Mouse (Mus musculus) midbrain, postnatal 0 days (tissue): Measurements from ENCODE around the gene Lrba. TPM values are rescaled to one million over a fixed set of nuclear protein-coding genes. Genes with fewer than 3 reads are reported as not detected.
A peak's percentile ranks its signal among the peaks of the same experiment; 100 is the strongest.

Source experiments
- ATAC-seq: fragments of 200-750 bp; cut with Nextera tagmentation; 2 replicates; pipeline ENCODE4 v1.8.0; 2017; ENCODE audit warnings: moderate number of reproducible peaks, mild to moderate bottlenecking, moderate TSS enrichment, moderate library complexity; ENCODE audit not compliant: low FRiP score
- DNase-seq: peaks from one replicate; pipeline ENCODE4 v3.0.0-alpha.2; 2015; ENCODE audit warnings: low spot score
- H3K27ac ChIP-seq: fragments of 300-500 bp; sonication (generic); 2 replicates; pipeline ENCODE4 v1.5.1; 2014; ENCODE audit warnings: low read depth, mild to moderate bottlenecking, low read length, mixed read lengths
- H3K27me3 ChIP-seq: fragments of 300-500 bp; sonication (generic); 2 replicates; pipeline ENCODE4 v1.6.1; 2014; ENCODE audit warnings: low read length, control low read depth, mixed read lengths; ENCODE audit not compliant: insufficient read depth
- H3K36me3 ChIP-seq: fragments of 300-500 bp; sonication (generic); 2 replicates; pipeline ENCODE4 v1.6.1; 2014; ENCODE audit warnings: low read length, control low read depth, mixed read lengths; ENCODE audit not compliant: insufficient read depth
- H3K4me1 ChIP-seq: fragments of 300-500 bp; sonication (generic); 2 replicates; pipeline ENCODE4 v1.6.1; 2014; ENCODE audit warnings: mild to moderate bottlenecking, control low read depth, antibody characterized with exemption, low read length, mixed read lengths; ENCODE audit not compliant: insufficient read depth
- H3K4me2 ChIP-seq: fragments of 300-500 bp; sonication (generic); 2 replicates; pipeline ENCODE4 v1.6.1; 2014; ENCODE audit warnings: low read depth, mild to moderate bottlenecking, low read length, mixed read lengths; ENCODE audit not compliant: poor library complexity, severe bottlenecking
- H3K4me3 ChIP-seq: fragments of 300-500 bp; sonication (generic); 2 replicates; pipeline ENCODE4 v1.5.1; 2014; ENCODE audit warnings: low read depth, mild to moderate bottlenecking, low read length, moderate library complexity
- H3K9ac ChIP-seq: fragments of 300-500 bp; sonication (generic); replicated peaks from 2 replicates; pipeline ENCODE4 v1.6.1; 2014; ENCODE audit warnings: mild to moderate bottlenecking, low read length, moderate library complexity, mixed read lengths; ENCODE audit not compliant: poor library complexity, severe bottlenecking
- H3K9me3 ChIP-seq: fragments of 300-500 bp; sonication (generic); 2 replicates; pipeline ENCODE4 v1.6.1; 2016; ENCODE audit warnings: low read length, control low read depth
- CTCF ChIP-seq: IDR thresholded peaks from 2 replicates; pipeline ENCODE4 v1.5.1; 2016; ENCODE audit warnings: antibody characterized with exemption, mild to moderate bottlenecking
- WGBS: fragments of 180-500 bp; shearing (Covaris S2); extraction: QIAGEN DNeasy Blood & Tissue Kit; methylation state at CpG from one replicate; pipeline ENCODE4 v1.1.7; 2014; 5-methylcytosine and 5-hydroxymethylcytosine counted together
- polyA plus RNA-seq: library from polyadenylated mRNA; unstranded; fragments of >200 nt; fragmentation: Nextera tagmentation; extraction: Ambion mirVana; gene quantifications from 2 replicates; pipeline ENCODE4 v1.2.1, GENCODE M21; 2015
- total RNA-seq: library from RNA; depleted of rRNA; stranded (reverse); fragments of >200 nt; gene quantifications from 2 replicates; pipeline ENCODE4 v1.2.3, GENCODE M21; 2014; rRNA removed

Lrba gene
- total and polyA plus RNA-seq, 2 experiments from 2014 or later: 3.1 to 24.3 TPM

DNA sequence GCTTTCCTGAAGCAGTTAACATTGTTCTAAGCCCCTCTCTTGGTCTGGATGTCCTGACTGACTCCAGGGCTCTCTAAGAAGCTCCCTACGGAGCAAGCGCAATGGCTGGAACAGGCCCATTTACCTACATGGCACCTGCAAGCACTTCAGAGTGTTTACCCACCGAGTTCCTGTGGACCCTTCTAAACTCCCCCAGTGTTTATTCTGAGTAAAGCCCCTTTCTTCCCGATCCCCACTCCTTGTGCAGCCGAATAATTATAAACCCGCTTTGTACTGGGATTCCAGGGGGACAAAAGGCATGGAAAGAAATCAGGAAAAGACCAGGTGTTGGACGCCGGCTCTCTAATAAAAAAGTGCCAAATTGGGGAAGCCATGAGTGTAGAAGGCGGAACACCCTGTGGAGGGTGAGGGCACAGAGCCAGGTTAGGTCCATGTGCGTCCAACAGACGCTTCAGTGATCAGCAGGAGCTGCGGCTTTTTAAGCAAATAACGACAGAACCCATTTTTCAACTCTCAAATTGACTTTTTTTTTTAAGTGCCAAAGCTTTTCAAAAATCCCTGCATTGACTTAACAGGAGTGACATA lies 593.6 kb downstream of the Lrba start:
- WGBS: 38% methylated on average over 13 of the region's 13 CpGs
- H3K36me3 ChIP-seq: peaks cover 14% of the 10 kb centered on the region
- H3K4me2 ChIP-seq: no peak overlapping the region
- no peaks in the 10 kb centered on the region for H3K27me3 ChIP-seq
- H3K4me1 ChIP-seq: no peaks in the 10 kb centered on the region
- peak; percentile 56 for DNase-seq
- no peak for TF ChIP-seq CTCF
- no peaks in the 10 kb centered on the region for H3K9me3 ChIP-seq
- H3K4me3 ChIP-seq: no peak overlapping the region
- H3K27ac ChIP-seq: peak overlapping the region; percentile 32; the same call in 1 of the 2 replicates
- H3K9ac ChIP-seq: no peak overlapping the region
- ATAC-seq: no peak

DNA sequence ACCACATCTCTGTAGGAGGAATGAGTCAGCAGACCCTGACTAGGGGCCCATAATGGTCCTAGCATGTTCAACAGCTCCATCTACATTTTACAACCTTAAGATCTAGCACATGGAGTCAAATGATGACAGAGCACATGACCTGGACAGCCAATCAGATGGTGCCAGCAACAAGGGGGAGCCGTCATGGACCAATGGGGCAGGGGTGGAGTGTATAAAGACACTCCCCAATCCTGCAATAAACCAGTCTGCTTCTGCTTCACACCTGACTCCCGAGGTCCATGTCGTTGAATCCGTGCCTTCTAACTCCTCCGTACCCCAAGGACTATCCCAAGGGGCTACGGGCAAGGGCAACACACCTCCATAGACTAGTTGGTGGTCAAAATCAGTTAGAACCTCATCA lies 594.9 kb downstream of the Lrba start:
- Histone ChIP-seq H3K9ac (no peak overlapping the region), H3K36me3 (peaks cover 19% of the 10 kb centered on the region), H3K9me3 (no peaks in the 10 kb centered on the region), H3K27ac (no peak overlapping the region), H3K27me3 (no peaks in the 10 kb centered on the region), H3K4me2 (no peak overlapping the region), H3K4me1 (no peaks in the 10 kb centered on the region), H3K4me3 (no peak overlapping the region)
- DNase-seq (no peak), ATAC-seq (no peak)
- 98% methylated on average over 6 of the region's 6 CpGs for WGBS
- TF ChIP-seq CTCF: no peak

DNA sequence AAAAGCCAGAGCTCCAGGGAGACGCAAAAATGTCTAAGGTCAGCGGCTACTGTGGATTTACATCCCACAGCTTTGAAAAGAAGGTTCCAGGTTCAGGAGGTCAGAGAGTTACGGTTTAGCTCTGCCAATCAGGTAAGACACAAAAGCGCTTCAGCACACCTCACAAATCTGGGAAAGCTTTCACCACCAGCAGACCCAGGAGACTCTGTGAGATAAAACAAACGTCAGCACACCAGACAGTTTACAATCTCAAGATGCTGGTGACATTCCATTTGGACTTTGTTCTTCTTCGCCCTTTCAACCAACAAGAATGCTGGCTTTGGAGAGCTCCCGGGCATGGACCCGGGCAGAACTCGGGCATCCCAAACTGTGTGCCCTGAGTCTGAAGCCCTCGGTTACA lies 595.9 kb downstream of the Lrba start:
- ATAC-seq: no peak

DNA sequence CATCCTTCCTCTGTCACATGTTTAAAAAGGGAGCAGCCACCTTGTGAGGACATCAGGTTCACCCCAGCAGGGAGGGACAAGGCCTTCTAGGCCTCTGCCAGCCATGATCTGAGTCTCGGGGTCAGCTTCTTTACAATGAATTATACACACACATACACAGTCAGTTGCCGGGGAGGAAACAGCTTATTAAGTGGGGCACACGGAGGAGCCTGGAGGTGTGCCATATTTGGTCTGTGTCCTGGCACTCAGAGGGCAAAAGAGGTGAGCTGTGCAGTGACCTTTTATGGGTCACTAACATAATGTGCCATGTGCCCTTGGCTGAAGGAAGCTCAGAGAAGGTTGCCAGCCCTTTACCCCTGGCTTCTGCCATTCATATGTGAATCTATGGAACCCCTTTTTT lies 596.9 kb downstream of the Lrba start:
- H3K9ac ChIP-seq: no peak overlapping the region
- no peaks in the 10 kb centered on the region for H3K9me3 ChIP-seq
- no peak for ATAC-seq
- H3K4me3 ChIP-seq: no peak overlapping the region
- no peak overlapping the region for H3K4me2 ChIP-seq
- no peak overlapping the region for H3K27ac ChIP-seq
- DNase-seq: no peak
- H3K4me1 ChIP-seq: no peaks in the 10 kb centered on the region
- TF ChIP-seq CTCF: no peak
- no peaks in the 10 kb centered on the region for H3K27me3 ChIP-seq
- 54% methylated on average over 3 of the region's 3 CpGs for WGBS
- peaks cover 13% of the 10 kb centered on the region for H3K36me3 ChIP-seq

More for the DNA sequence above, 595.9 kb downstream of the Lrba start:
- no peak for TF ChIP-seq CTCF
- no peak overlapping the region for H3K4me3 ChIP-seq
- peaks cover 13% of the 10 kb centered on the region for H3K36me3 ChIP-seq
- H3K27me3 ChIP-seq: no peaks in the 10 kb centered on the region
- no peak overlapping the region for H3K4me2 ChIP-seq
- H3K27ac ChIP-seq: no peak overlapping the region
- H3K4me1 ChIP-seq: no peaks in the 10 kb centered on the region
- H3K9ac ChIP-seq: no peak overlapping the region
- DNase-seq: no peak
- 81% methylated on average over 10 of the region's 10 CpGs for WGBS
- no peaks in the 10 kb centered on the region for H3K9me3 ChIP-seq

DNA sequence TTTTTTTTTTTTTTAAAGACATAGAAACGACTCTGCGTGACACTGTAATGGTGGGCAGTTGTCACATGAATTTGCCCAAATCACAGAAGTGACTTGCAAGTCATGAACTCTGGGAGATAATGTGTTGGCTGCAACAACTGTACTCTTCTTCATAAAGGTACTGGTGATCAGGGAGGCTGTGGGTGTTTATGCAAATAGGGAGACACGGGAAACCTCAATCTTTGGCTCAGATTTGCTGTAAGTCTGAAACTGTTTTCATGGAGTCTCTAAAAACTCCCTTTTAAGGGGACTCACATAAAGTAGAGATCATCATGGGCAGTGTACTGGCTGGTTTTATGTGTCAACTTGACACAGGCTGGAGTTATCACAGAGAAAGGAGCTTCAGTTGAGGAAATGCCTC lies 603.0 kb downstream of the Lrba start:
- no peak overlapping the region for H3K27ac ChIP-seq
- H3K4me2 ChIP-seq: no peak overlapping the region
- peaks cover 6% of the 10 kb centered on the region; the same call in 1 of the 2 replicates for H3K36me3 ChIP-seq
- no peaks in the 10 kb centered on the region for H3K27me3 ChIP-seq
- no peak for TF ChIP-seq CTCF
- no peaks in the 10 kb centered on the region; the same call in 1 of the 2 replicates for H3K4me1 ChIP-seq
- H3K9ac ChIP-seq: no peak overlapping the region
- DNase-seq (no peak), ATAC-seq (no peak)
- WGBS: 91% methylated on average over 3 of the region's 3 CpGs
- no peak overlapping the region for H3K4me3 ChIP-seq
- H3K9me3 ChIP-seq: no peaks in the 10 kb centered on the region

DNA sequence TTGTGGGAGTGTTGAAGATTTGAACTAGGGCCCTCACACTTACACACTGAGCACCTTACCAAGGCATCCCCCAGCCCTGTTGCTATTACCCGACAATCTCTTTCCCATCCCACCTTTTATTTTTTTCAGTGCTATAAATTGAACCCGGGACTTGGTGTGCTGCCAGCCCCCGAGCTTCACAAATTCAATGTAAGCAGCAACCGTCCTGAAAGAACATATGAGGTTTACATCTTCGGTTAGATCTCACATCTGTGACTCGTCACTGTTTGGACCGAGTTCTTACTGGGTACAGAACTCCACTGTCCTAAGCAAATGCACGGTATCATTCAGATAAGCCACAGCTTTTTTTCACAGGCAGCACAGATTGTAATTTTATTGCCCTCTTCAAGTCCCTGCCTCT lies 607.6 kb downstream of the Lrba start:
- H3K4me1 ChIP-seq: peaks cover 3% of the 10 kb centered on the region; the same call in 1 of the 2 replicates
- no peak for TF ChIP-seq CTCF
- no peak overlapping the region for H3K27ac ChIP-seq
- H3K9me3 ChIP-seq: no peaks in the 10 kb centered on the region
- H3K4me3 ChIP-seq: no peak overlapping the region
- no peak overlapping the region for H3K9ac ChIP-seq
- no peaks in the 10 kb centered on the region for H3K27me3 ChIP-seq
- H3K4me2 ChIP-seq: no peak overlapping the region
- DNase-seq: no peak
- WGBS: 65% methylated on average over 8 of the region's 8 CpGs
- ATAC-seq: no peak
- H3K36me3 ChIP-seq: no peaks in the 10 kb centered on the region

Other genes starting within 250 kb of the Lrba start
- not detected in 2 replicates for gene Prss48, start 222.2 kb upstream of the Lrba start, total RNA-seq
- gene Prss48, start 222.2 kb upstream of the Lrba start, polyA plus RNA-seq: not detected in 2 replicates
- 418 and 476 TPM in 2 replicates for gene Rps3a1, start 82.0 kb upstream of the Lrba start, total RNA-seq
- 512 and 566 TPM in 2 replicates for gene Rps3a1, start 82.0 kb upstream of the Lrba start, polyA plus RNA-seq